Comparison of ENCODE assay signal across 19 mouse cellular contexts in the genomic region with DNA sequence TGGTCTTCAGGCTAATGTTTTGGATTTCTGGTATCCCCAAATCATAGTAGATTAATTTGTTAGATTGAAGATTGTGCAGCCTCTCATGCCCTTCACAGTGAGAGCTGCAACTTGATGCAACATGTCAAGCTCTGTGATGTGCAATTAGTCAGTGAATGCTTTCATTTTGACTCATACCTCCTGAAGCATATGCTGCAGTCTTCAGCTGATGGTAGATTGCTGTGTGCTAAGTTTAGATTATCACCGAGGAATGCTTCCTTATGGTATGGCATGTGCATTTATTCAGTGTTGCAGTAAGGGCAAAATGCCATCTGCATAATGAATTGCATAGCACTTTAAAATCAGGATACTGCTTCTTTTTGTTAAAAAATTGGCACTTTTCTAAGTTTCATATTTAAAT.
DNase-seq lines count a peak whose midpoint lies in the region; ATAC-seq and TF ChIP-seq lines count a peak whose summit lies in the region.
"Had no signal": no experiment of that assay in that cellular context is flagged by ENCODE, and none has a peak within 500 bp of the region (broad histone marks: within the 10 kb centered on the region; RNA-seq: fewer than 3 reads in every experiment).

No protein-coding gene starts in this region.

- no peaks in the 10 kb centered on the region for H3K36me3 ChIP-seq in forebrain, embryonic 15.5 days
- no peaks in the 10 kb centered on the region for H3K36me3 ChIP-seq in forebrain, embryonic 12.5 days (replicated peaks)
- no peaks in the 10 kb centered on the region for H3K36me3 ChIP-seq in midbrain, postnatal 0 days (ENCODE audit: insufficient read depth, low read length)
- H3K36me3 ChIP-seq in midbrain, embryonic 14.5 days (ENCODE audit: control insufficient read depth, insufficient read depth, low read length), result no peaks in the 10 kb centered on the region
- H3K36me3 ChIP-seq: embryonic facial prominence, embryonic 15.5 days; limb, embryonic 10.5 days; midbrain, embryonic 15.5 days; stomach, embryonic 15.5 days had no signal

- no peak overlapping the region for H3K4me3 ChIP-seq in forebrain, embryonic 15.5 days
- no peak overlapping the region for H3K4me3 ChIP-seq in forebrain, embryonic 12.5 days (replicated peaks)
- H3K4me3 ChIP-seq in midbrain, postnatal 0 days (ENCODE audit: low read depth, low read length), result no peak overlapping the region
- H3K4me3 ChIP-seq in midbrain, embryonic 14.5 days (replicated peaks; ENCODE audit: low read depth, low read length), result no peak overlapping the region
- H3K4me3 ChIP-seq: embryonic facial prominence, embryonic 15.5 days; limb, embryonic 10.5 days; midbrain, embryonic 15.5 days; stomach, embryonic 15.5 days had no signal

- H3K9me3 ChIP-seq in forebrain, embryonic 15.5 days, result no peaks in the 10 kb centered on the region
- H3K9me3 ChIP-seq in forebrain, embryonic 12.5 days, result no peaks in the 10 kb centered on the region
- H3K9me3 ChIP-seq in midbrain, postnatal 0 days (ENCODE audit: low read length), result no peaks in the 10 kb centered on the region
- no peaks in the 10 kb centered on the region for H3K9me3 ChIP-seq in midbrain, embryonic 14.5 days (ENCODE audit: control insufficient read depth, low read length)
- H3K9me3 ChIP-seq: embryonic facial prominence, embryonic 15.5 days; limb, embryonic 10.5 days; midbrain, embryonic 15.5 days; stomach, embryonic 15.5 days had no signal

- no peak for TF ChIP-seq CTCF in midbrain, postnatal 0 days (IDR thresholded peaks at IDR 0.05)

- H3K4me2 ChIP-seq in forebrain, embryonic 15.5 days (replicated peaks), result no peak overlapping the region
- no peak overlapping the region for H3K4me2 ChIP-seq in forebrain, embryonic 12.5 days
- H3K4me2 ChIP-seq in midbrain, postnatal 0 days (ENCODE audit: low read depth, low read length, poor library complexity, severe bottlenecking), result no peak overlapping the region
- H3K4me2 ChIP-seq in midbrain, embryonic 14.5 days (ENCODE audit: low read length), result no peak overlapping the region
- H3K4me2 ChIP-seq: embryonic facial prominence, embryonic 15.5 days; heart, embryonic 11.5 days; hindbrain, embryonic 14.5 days; midbrain, embryonic 15.5 days; stomach, embryonic 15.5 days had no signal

- H3K9ac ChIP-seq in forebrain, embryonic 15.5 days (replicated peaks), result no peak overlapping the region
- no peak overlapping the region for H3K9ac ChIP-seq in forebrain, embryonic 12.5 days
- no peak overlapping the region for H3K9ac ChIP-seq in midbrain, postnatal 0 days (replicated peaks; ENCODE audit: low read length, poor library complexity, severe bottlenecking)
- no peak overlapping the region for H3K9ac ChIP-seq in midbrain, embryonic 14.5 days (replicated peaks; ENCODE audit: low read length)
- H3K9ac ChIP-seq: embryonic facial prominence, embryonic 15.5 days; hindbrain, embryonic 14.5 days; liver, postnatal 0 days; midbrain, embryonic 15.5 days; stomach, embryonic 15.5 days had no signal

- H3K27me3 ChIP-seq in forebrain, embryonic 15.5 days, result no peaks in the 10 kb centered on the region
- H3K27me3 ChIP-seq in forebrain, embryonic 12.5 days, result no peaks in the 10 kb centered on the region
- H3K27me3 ChIP-seq in midbrain, postnatal 0 days (ENCODE audit: insufficient read depth, low read length), result no peaks in the 10 kb centered on the region
- H3K27me3 ChIP-seq in midbrain, embryonic 14.5 days (ENCODE audit: control insufficient read depth, insufficient read depth, low read length), result no peaks in the 10 kb centered on the region
- H3K27me3 ChIP-seq: embryonic facial prominence, embryonic 15.5 days; midbrain, embryonic 15.5 days; stomach, embryonic 15.5 days had no signal

- 55% methylated on average over 1 of the region's 1 CpGs for WGBS in forebrain, embryonic 15.5 days
- 74% methylated on average over 1 of the region's 1 CpGs for WGBS in forebrain, embryonic 12.5 days
- 70% methylated on average over 1 of the region's 1 CpGs for WGBS in midbrain, postnatal 0 days
- 81% methylated on average over 1 of the region's 1 CpGs for WGBS in midbrain, embryonic 14.5 days

- ATAC-seq in forebrain, embryonic 15.5 days (replicated peaks), result peak; percentile 90
- ATAC-seq in forebrain, embryonic 12.5 days (ENCODE audit: low FRiP score), result no peak
- ATAC-seq in midbrain, postnatal 0 days (ENCODE audit: low FRiP score), result no peak
- ATAC-seq in midbrain, embryonic 14.5 days (ENCODE audit: low FRiP score, low TSS enrichment), result no peak
- ATAC-seq: liver, postnatal 0 days; midbrain, embryonic 15.5 days had no signal

- DNase-seq in midbrain, postnatal 0 days (ENCODE audit: low spot score), result peak; percentile 8
- no peak for DNase-seq in midbrain, embryonic 14.5 days
- DNase-seq in brain, adult 2 months (ENCODE audit: low read depth, low spot score), result peak; percentile 66
- peak; percentile 45 for DNase-seq in telencephalon, adult 2 months (ENCODE audit: low read depth, low spot score)
- no peak for DNase-seq in adrenal gland, postnatal 10 days
- DNase-seq in testis, postnatal 10 days (ENCODE audit: low spot score), result no peak
- DNase-seq: cerebellum, postnatal 10 days; kidney, adult 9 months; kidney, postnatal 36 days; liver, postnatal 0 days; lung, postnatal 10 days had no signal

- no peak overlapping the region for H3K27ac ChIP-seq in forebrain, embryonic 15.5 days (replicated peaks)
- H3K27ac ChIP-seq in forebrain, embryonic 12.5 days, result no peak overlapping the region
- no peak overlapping the region for H3K27ac ChIP-seq in midbrain, postnatal 0 days (ENCODE audit: low read depth, low read length)
- H3K27ac ChIP-seq in midbrain, embryonic 14.5 days (replicated peaks; ENCODE audit: low read depth, low read length), result no peak overlapping the region
- H3K27ac ChIP-seq: embryonic facial prominence, embryonic 15.5 days; hindbrain, embryonic 14.5 days; limb, embryonic 10.5 days; midbrain, embryonic 15.5 days; stomach, embryonic 15.5 days had no signal

- H3K4me1 ChIP-seq in forebrain, embryonic 15.5 days, result peaks cover 11% of the 10 kb centered on the region
- no peaks in the 10 kb centered on the region; the same call in 1 of the 2 replicates for H3K4me1 ChIP-seq in forebrain, embryonic 12.5 days
- no peaks in the 10 kb centered on the region for H3K4me1 ChIP-seq in midbrain, postnatal 0 days (ENCODE audit: insufficient read depth, low read length)
- 0 out of 2 replicates have a peak, but pooled peaks cover 2% of the 10 kb centered on the region for H3K4me1 ChIP-seq in midbrain, embryonic 14.5 days (ENCODE audit: control insufficient read depth, insufficient read depth, low read length)
- H3K4me1 ChIP-seq: embryonic facial prominence, embryonic 15.5 days; limb, embryonic 10.5 days; stomach, embryonic 15.5 days had no signal

Comparison
In these comparisons a context has a peak if more than half of its experiments do, and no peak if none do; other contexts are left out.
1. DNase-seq: peak in midbrain, postnatal 0 days (single experiment), brain, adult 2 months (single experiment) and telencephalon, adult 2 months (single experiment); none in midbrain, embryonic 14.5 days (single experiment), adrenal gland, postnatal 10 days (single experiment) and testis, postnatal 10 days (single experiment).